Mouse (Mus musculus) urinary bladder, postnatal 36 days (tissue): ENCODE results near the gene Slc41a3.

Experiments used
- DNase-seq, 2 experiments: peaks; one replicate each; pipeline ENCODE4 v3.0.0; 2022; ENCODE audit warnings: low spot score in 2 of 2, mixed read lengths in 1 of 2

Gene Slc41a3

GRCm38 (mm10) chr6:90680401-90680800 lies 75.9 kb downstream of the Slc41a3 start:
- no peak for DNase-seq

GRCm38 (mm10) chr6:90683831-90684532 lies 79.5 kb downstream of the Slc41a3 start:
- DNase-seq = no peak

GRCm38 (mm10) chr6:90686812-90687211 lies 82.3 kb downstream of the Slc41a3 start:
- DNase-seq = no peak

GRCm38 (mm10) chr6:90688003-90688402 lies 83.5 kb downstream of the Slc41a3 start:
- no peak for DNase-seq

- DNase-seq = no peak
Observed at GRCm38 (mm10) chr6:90688742-90689141, 84.2 kb downstream of the Slc41a3 start.

GRCm38 (mm10) chr6:90689500-90689899 lies 85.0 kb downstream of the Slc41a3 start:
- no peak for DNase-seq

GRCm38 (mm10) chr6:90691935-90692334 lies 87.4 kb downstream of the Slc41a3 start:
- no peak for DNase-seq

GRCm38 (mm10) chr6:90692404-90692803 lies 87.9 kb downstream of the Slc41a3 start:
- DNase-seq = no peak

GRCm38 (mm10) chr6:90695754-90696153 lies 91.2 kb downstream of the Slc41a3 start:
- no peak for DNase-seq
